Mouse (Mus musculus): Measurements from ENCODE around the gene Mlkl.

DNA sequence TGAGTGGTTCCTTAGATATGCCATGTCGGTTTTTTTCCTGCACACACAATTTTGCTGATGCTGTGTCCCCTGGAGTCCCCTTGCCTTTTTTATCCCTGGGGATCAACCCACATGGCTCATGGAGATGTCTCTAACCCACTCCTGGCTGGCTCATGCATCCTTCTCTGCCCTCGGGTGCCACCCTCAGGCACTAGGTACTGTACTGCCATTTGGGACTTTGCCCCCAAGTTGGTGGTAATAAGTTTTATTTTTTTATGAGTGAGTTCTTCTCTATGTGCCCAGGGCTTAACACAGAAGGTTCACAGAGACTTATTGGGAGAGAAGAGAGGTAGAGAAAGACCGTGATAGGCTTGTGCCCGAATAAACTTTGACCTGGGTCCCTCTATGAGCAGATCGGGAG is 14.3 kb upstream of the Mlkl start:
- TF ChIP-seq CTCF (conservative IDR thresholded peaks at IDR 0.05 in 1 of 2, IDR thresholded peaks at IDR 0.05 in 1 of 2; ENCODE audit: low read depth in 2 of 2, low read length in 2 of 2), result no peak
- no peak for TF ChIP-seq EP300 (IDR thresholded peaks at IDR 0.05; ENCODE audit: low read length)

Measured in CH12.LX (cell line).